Mouse (Mus musculus) erythroblast, embryonic 14.5 days (primary cell): ENCODE results near the gene Rell1. TPM values are rescaled to one million over a fixed set of nuclear protein-coding genes. Genes with fewer than 3 reads are reported as not detected.

Experiments
- H3K27me3 ChIP-seq: 2 replicates; pipeline ENCODE4 v1.6.1; 2012; ENCODE audit warnings: inconsistent platforms; ENCODE audit not compliant: control insufficient read depth
- H3K36me3 ChIP-seq: 2 replicates; pipeline ENCODE4 v1.6.1; 2012; ENCODE audit warnings: mild to moderate bottlenecking, inconsistent platforms; ENCODE audit not compliant: control insufficient read depth
- H3K4me1 ChIP-seq: 2 replicates; pipeline ENCODE4 v1.6.1; 2012; ENCODE audit warnings: inconsistent platforms; ENCODE audit not compliant: control insufficient read depth
- H3K4me3 ChIP-seq: replicated peaks from 2 replicates; pipeline ENCODE3; 2012; ENCODE audit warnings: moderate library complexity, mild to moderate bottlenecking, inconsistent platforms
- H3K9me3 ChIP-seq: 2 replicates; pipeline ENCODE4 v1.6.1; 2012; ENCODE audit warnings: low read length, inconsistent platforms, mixed read lengths; ENCODE audit not compliant: control insufficient read depth
- GATA1 ChIP-seq: IDR thresholded peaks from 2 replicates; pipeline ENCODE4 v1.6.1; 2012; ENCODE audit warnings: low read length, inconsistent platforms, mixed read lengths
- TAL1 ChIP-seq: IDR thresholded peaks from 3 replicates; pipeline ENCODE4 v1.6.1; 2012; ENCODE audit warnings: low read length, inconsistent platforms, mixed read lengths
- polyA plus RNA-seq: library from polyadenylated mRNA; stranded (reverse); fragments of >175 nt; gene quantifications from 2 replicates; pipeline ENCODE4 v1.2.3, GENCODE M21; 2012

Gene Rell1
- polyA plus RNA-seq, 1 experiment: 1.8 TPM

- H3K36me3 ChIP-seq: peaks cover 6% of the 10 kb centered on the region; the same call in 1 of the 2 replicates
- no peaks in the 10 kb centered on the region for H3K9me3 ChIP-seq
- TF ChIP-seq GATA1 (no peak), TAL1 (no peak)
- no peak overlapping the region for H3K4me3 ChIP-seq
- H3K27me3 ChIP-seq: no peaks in the 10 kb centered on the region
- no peaks in the 10 kb centered on the region for H3K4me1 ChIP-seq
Observed at GRCm38 (mm10) chr5:63936740-63937139, 32.0 kb downstream of the Rell1 start.

GRCm38 (mm10) chr5:63935581-63935980 lies 33.1 kb downstream of the Rell1 start:
- H3K4me3 ChIP-seq: no peak overlapping the region
- H3K27me3 ChIP-seq: no peaks in the 10 kb centered on the region
- no peaks in the 10 kb centered on the region for H3K9me3 ChIP-seq
- no peaks in the 10 kb centered on the region for H3K4me1 ChIP-seq
- TF ChIP-seq GATA1: no peak
- TF ChIP-seq TAL1: no peak
- H3K36me3 ChIP-seq: peaks cover 8% of the 10 kb centered on the region; the same call in 1 of the 2 replicates

GRCm38 (mm10) chr5:63932829-63933228 lies 35.9 kb downstream of the Rell1 start:
- TF ChIP-seq TAL1 (no peak), GATA1 (no peak)
- no peaks in the 10 kb centered on the region for H3K4me1 ChIP-seq
- H3K27me3 ChIP-seq: no peaks in the 10 kb centered on the region
- H3K36me3 ChIP-seq: peaks cover 23% of the 10 kb centered on the region
- no peak overlapping the region for H3K4me3 ChIP-seq
- H3K9me3 ChIP-seq: no peaks in the 10 kb centered on the region

- peaks cover 34% of the 10 kb centered on the region for H3K36me3 ChIP-seq
- H3K9me3 ChIP-seq: peaks cover 6% of the 10 kb centered on the region
- TF ChIP-seq TAL1: no peak
- TF ChIP-seq GATA1: no peak
- no peak overlapping the region for H3K4me3 ChIP-seq
- H3K27me3 ChIP-seq: no peaks in the 10 kb centered on the region
- no peaks in the 10 kb centered on the region for H3K4me1 ChIP-seq
Observed at GRCm38 (mm10) chr5:63930824-63931358, 37.8 kb downstream of the Rell1 start.

GRCm38 (mm10) chr5:63925035-63925628 lies 43.6 kb downstream of the Rell1 start:
- no peaks in the 10 kb centered on the region for H3K4me1 ChIP-seq
- peaks cover 38% of the 10 kb centered on the region for H3K36me3 ChIP-seq
- H3K4me3 ChIP-seq: no peak overlapping the region
- no peak for TF ChIP-seq GATA1
- TF ChIP-seq TAL1: no peak
- H3K9me3 ChIP-seq: peaks cover 6% of the 10 kb centered on the region
- no peaks in the 10 kb centered on the region for H3K27me3 ChIP-seq

- no peak for TF ChIP-seq TAL1
- no peak for TF ChIP-seq GATA1
- H3K27me3 ChIP-seq: no peaks in the 10 kb centered on the region
Observed at GRCm38 (mm10) chr5:63923305-63924025, 45.2 kb downstream of the Rell1 start.

GRCm38 (mm10) chr5:63918201-63918600 lies 50.5 kb downstream of the Rell1 start:
- no peaks in the 10 kb centered on the region for H3K4me1 ChIP-seq
- H3K27me3 ChIP-seq: no peaks in the 10 kb centered on the region
- H3K9me3 ChIP-seq: no peaks in the 10 kb centered on the region
- H3K4me3 ChIP-seq: no peak overlapping the region
- H3K36me3 ChIP-seq: peaks cover 3% of the 10 kb centered on the region; the same call in 1 of the 2 replicates
- TF ChIP-seq TAL1: no peak

More at GRCm38 (mm10) chr5:63923305-63924025, 45.2 kb downstream of the Rell1 start:
- H3K36me3 ChIP-seq: peaks cover 27% of the 10 kb centered on the region; the same call in 1 of the 2 replicates
- H3K4me3 ChIP-seq: no peak overlapping the region
- peaks cover 6% of the 10 kb centered on the region for H3K9me3 ChIP-seq
- H3K4me1 ChIP-seq: no peaks in the 10 kb centered on the region

GRCm38 (mm10) chr5:63916457-63917139 lies 52.1 kb downstream of the Rell1 start:
- Histone ChIP-seq H3K27me3 (no peaks in the 10 kb centered on the region), H3K4me3 (no peak overlapping the region), H3K4me1 (no peaks in the 10 kb centered on the region), H3K36me3 (no peaks in the 10 kb centered on the region; the same call in 1 of the 2 replicates), H3K9me3 (no peaks in the 10 kb centered on the region)
- TF ChIP-seq GATA1: no peak

- no peaks in the 10 kb centered on the region for H3K27me3 ChIP-seq
- H3K4me3 ChIP-seq: no peak overlapping the region
- no peaks in the 10 kb centered on the region for H3K9me3 ChIP-seq
- H3K4me1 ChIP-seq: no peaks in the 10 kb centered on the region
- TF ChIP-seq TAL1 (no peak), GATA1 (no peak)
- no peaks in the 10 kb centered on the region; the same call in 1 of the 2 replicates for H3K36me3 ChIP-seq
Observed at GRCm38 (mm10) chr5:63914896-63915295, 53.8 kb downstream of the Rell1 start.
